Mouse (Mus musculus) ES-E14 (cell line): ENCODE measurements at regions not wholly inside any gene's neighbourhood (a gene's known extent, or its start where the extent isn't known, plus 50 kb on each side); places are given as distances from the start of the nearest gene placed in this dataset.

ENCODE experiments used
- DNase-seq: peaks from one replicate; pipeline ENCODE4 v3.0.0-alpha.2; 2013; ENCODE audit warnings: low read depth, low spot score
- H3K27ac ChIP-seq: 2 replicates; pipeline ENCODE4 v1.5.1; 2012; ENCODE audit warnings: low read depth, mild to moderate bottlenecking, low read length, moderate library complexity, mixed read lengths; ENCODE audit not compliant: poor library complexity, insufficient read depth, severe bottlenecking
- H3K36me3 ChIP-seq: 2 replicates; pipeline ENCODE4 v1.6.1; 2012; ENCODE audit warnings: mild to moderate bottlenecking, low read length, moderate library complexity, mixed read lengths; ENCODE audit not compliant: control insufficient read depth, poor library complexity, insufficient read depth, severe bottlenecking
- H3K4me1 ChIP-seq, 2 experiments: fragments of 150-350 bp in 1 of 2; sonication (generic) in 1 of 2; 2 replicates each; pipeline ENCODE4 v1.6.1; 2012; ENCODE audit warnings: low read length in 2 of 2, mild to moderate bottlenecking in 1 of 2, mixed read lengths in 1 of 2; ENCODE audit not compliant: control insufficient read depth in 2 of 2, insufficient read depth in 2 of 2, poor library complexity in 1 of 2
- H3K4me3 ChIP-seq, 2 experiments: fragments of 150-350 bp in 1 of 2; sonication (generic) in 1 of 2; 2 replicates each; pipeline ENCODE4 v1.5.1; 2012; ENCODE audit warnings: low read length in 2 of 2, low read depth in 1 of 2, mild to moderate bottlenecking in 1 of 2, mixed read lengths in 1 of 2; ENCODE audit not compliant: insufficient read depth in 1 of 2, poor library complexity in 1 of 2, severe bottlenecking in 1 of 2
- H3K9ac ChIP-seq: 2 replicates; pipeline ENCODE4 v1.6.1; 2012; ENCODE audit warnings: low read depth, mild to moderate bottlenecking, low read length, mixed read lengths; ENCODE audit not compliant: poor library complexity, insufficient read depth, severe bottlenecking
- H3K9me3 ChIP-seq: fragments of 150-350 bp; sonication (generic); 2 replicates; pipeline ENCODE4 v1.6.1; 2012; ENCODE audit warnings: low read depth, mild to moderate bottlenecking, low read length; ENCODE audit not compliant: control insufficient read depth, insufficient read depth
- CHD2 ChIP-seq: IDR thresholded peaks from 2 replicates; pipeline ENCODE4 v1.6.1; 2014; ENCODE audit warnings: mild to moderate bottlenecking, low read depth, low read length, inconsistent platforms
- HCFC1 ChIP-seq: IDR thresholded peaks from 2 replicates; pipeline ENCODE4 v1.6.1; 2012; ENCODE audit warnings: low read length, inconsistent platforms, borderline replicate concordance; ENCODE audit not compliant: insufficient read depth
- MAFK ChIP-seq: IDR thresholded peaks from 2 replicates; pipeline ENCODE4 v1.6.1; 2014; ENCODE audit warnings: mild to moderate bottlenecking, low read depth, low read length, inconsistent platforms; ENCODE audit not compliant: insufficient read depth
- ZC3H11A ChIP-seq: IDR thresholded peaks from 2 replicates; pipeline ENCODE4 v1.6.1; 2012; ENCODE audit warnings: low read depth, mild to moderate bottlenecking, inconsistent platforms, low read length, borderline replicate concordance
- ZNF384 ChIP-seq: IDR thresholded peaks from 2 replicates; pipeline ENCODE4 v1.6.1; 2012; ENCODE audit warnings: low read depth, low read length, inconsistent platforms
- in situ Hi-C, 2 experiments: fragments of 600-800 bp; cut with MboI; formaldehyde crosslinking; loops; one replicate each; pipeline ENCODE4 v1.15.1; 2025; ENCODE audit warnings: low sequenced_read_pairs in 2 of 2, inconsistent platforms in 1 of 2; ENCODE audit not compliant: unreplicated experiment in 2 of 2

DNA sequence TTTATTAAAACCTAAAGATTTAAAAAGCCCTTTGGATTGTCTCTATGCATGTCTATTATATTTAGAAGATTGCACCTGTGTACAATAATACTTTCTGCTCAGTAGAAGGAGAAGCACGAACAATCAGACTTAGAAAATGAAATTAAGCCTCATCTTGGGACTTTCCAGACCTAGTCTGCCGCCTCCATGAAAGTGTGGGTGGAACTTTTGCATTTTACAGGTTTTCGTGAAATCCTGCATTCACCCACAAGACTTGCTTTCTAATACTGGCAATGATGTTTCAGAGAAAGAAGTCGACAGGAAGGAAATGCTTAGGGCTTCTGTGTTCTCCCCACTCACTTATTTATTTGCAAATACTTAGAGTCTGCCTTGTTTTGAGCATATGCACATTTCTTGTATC lies 58.3 kb upstream of the Zfp770 start:
- no peaks in the 10 kb centered on the region for H3K4me1 ChIP-seq

More for the DNA sequence above, 58.3 kb upstream of the Zfp770 start:
- in situ Hi-C loops: no loop called here
- TF ChIP-seq HCFC1 (no peak), CHD2 (no peak), ZNF384 (no peak), ZC3H11A (no peak), MAFK (no peak)
- H3K9ac ChIP-seq: no peak overlapping the region
- no peaks in the 10 kb centered on the region for H3K9me3 ChIP-seq
- H3K4me3 ChIP-seq: no peak overlapping the region
- DNase-seq: no peak
- H3K36me3 ChIP-seq: no peaks in the 10 kb centered on the region
- no peak overlapping the region for H3K27ac ChIP-seq
